Mouse (Mus musculus) neutrophil, adult 5-6 weeks (primary cell): Measurements from ENCODE around the gene Ltv1. TPM values are rescaled to one million over a fixed set of nuclear protein-coding genes. Genes with fewer than 3 reads are reported as not detected.

Experiments
- ATAC-seq: fragments of 151-379, 151-347 bp; 2 replicates; pipeline ENCODE4 v1.8.0; 2017; ENCODE audit warnings: mild to moderate bottlenecking, moderate TSS enrichment; ENCODE audit not compliant: insufficient number of reproducible peaks, poor library complexity, low FRiP score, severe bottlenecking; ENCODE audit errors: extremely low read depth
- total RNA-seq: library from RNA; stranded (forward); fragments of 200-1000 nt; gene quantifications from 2 replicates; pipeline ENCODE4 v1.2.3, GENCODE M21; 2017

The Ltv1 gene
- total RNA-seq, 1 experiment from 2014 or later = 23.9 TPM

- no peak for ATAC-seq
Measured at GRCm38 (mm10) chr10:13140434-13140833, 52.5 kb downstream of the Ltv1 start.

- ATAC-seq = no peak
Measured at GRCm38 (mm10) chr10:13137906-13138305, 55.1 kb downstream of the Ltv1 start.

- no peak for ATAC-seq
Measured at GRCm38 (mm10) chr10:13135751-13136150, 57.2 kb downstream of the Ltv1 start.

GRCm38 (mm10) chr10:13135276-13135675 lies 57.7 kb downstream of the Ltv1 start:
- no peak for ATAC-seq

GRCm38 (mm10) chr10:13133850-13134249 lies 59.1 kb downstream of the Ltv1 start:
- ATAC-seq = no peak

Other genes with a start within 250 kb of the Ltv1 start
- gene Stx11, start 228.9 kb downstream of the Ltv1 start, total RNA-seq = 67.7 and 67.8 TPM in 2 replicates
- 6.5 and 9.1 TPM in 2 replicates for gene Sf3b5, start 187.8 kb downstream of the Ltv1 start, total RNA-seq
- 0.12 TPM in 1 of 2 replicates, not detected in the other for gene Plagl1, start 132.7 kb downstream of the Ltv1 start, total RNA-seq
- not detected in 2 replicates for gene Zc2hc1b, start 15.1 kb downstream of the Ltv1 start, total RNA-seq